ENCODE assay signal across 14 mouse cellular contexts in the genomic region with DNA sequence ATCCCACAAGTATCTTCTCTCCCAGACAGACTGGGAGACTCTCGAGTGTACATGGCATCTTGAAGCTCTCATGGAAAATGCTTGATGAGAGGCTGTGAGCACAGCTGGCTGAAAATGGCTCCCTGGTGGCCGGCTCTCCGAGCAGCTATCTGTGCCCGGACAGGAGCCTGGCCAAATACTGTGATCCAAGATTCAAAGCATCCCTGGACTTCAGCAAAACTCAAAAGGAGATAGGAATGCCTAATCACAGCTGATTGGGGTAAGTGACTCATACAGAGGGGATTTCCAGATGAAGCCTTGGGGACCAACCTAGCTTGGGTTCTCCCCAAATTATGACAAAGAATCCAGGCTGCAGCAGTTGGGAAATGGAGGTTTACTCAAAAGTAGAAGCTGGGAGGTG.
DNase-seq lines count a peak whose midpoint lies in the region; ATAC-seq lines count a peak whose summit lies in the region.
"Had no signal": no experiment of that assay in that cellular context is flagged by ENCODE, and none has a peak within 500 bp of the region (broad histone marks: within the 10 kb centered on the region; RNA-seq: fewer than 3 reads in every experiment).

No protein-coding gene starts in this region.

- no peaks in the 10 kb centered on the region for H3K9me3 ChIP-seq in midbrain, embryonic 13.5 days
- H3K9me3 ChIP-seq: embryonic facial prominence, embryonic 13.5 days; hindbrain, embryonic 12.5 days; limb, embryonic 15.5 days; megakaryocyte, embryonic 14.5 days had no signal

- peaks cover 56% of the 10 kb centered on the region for H3K36me3 ChIP-seq in midbrain, embryonic 13.5 days
- H3K36me3 ChIP-seq: limb, embryonic 15.5 days had no signal

- no peak overlapping the region for H3K4me2 ChIP-seq in midbrain, embryonic 13.5 days (replicated peaks)
- H3K4me2 ChIP-seq: embryonic facial prominence, embryonic 13.5 days; hindbrain, embryonic 12.5 days; limb, embryonic 15.5 days had no signal

- no peak overlapping the region for H3K4me3 ChIP-seq in midbrain, embryonic 13.5 days (replicated peaks)
- H3K4me3 ChIP-seq: embryonic facial prominence, embryonic 13.5 days; hindbrain, embryonic 12.5 days; limb, embryonic 15.5 days; megakaryocyte, embryonic 14.5 days had no signal

- H3K9ac ChIP-seq in midbrain, embryonic 13.5 days (replicated peaks) = no peak overlapping the region
- H3K9ac ChIP-seq: embryonic facial prominence, embryonic 13.5 days; hindbrain, embryonic 12.5 days; limb, embryonic 15.5 days had no signal

- peak; percentile 89 for DNase-seq in 3T3-L1 (ENCODE audit: low read depth, low spot score)
- DNase-seq in Muller cell, postnatal 12 days (ENCODE audit: inconsistent ontology term) = peak; percentile 94
- peak; percentile 70 for DNase-seq in gastrocnemius, postnatal 25 days
- DNase-seq in heart, postnatal 10 days = peak; percentile 77
- DNase-seq in kidney, adult 8-10 months = no peak
- DNase-seq in kidney, adult 18-20 months = no peak
- DNase-seq: cerebellum, adult 18-20 months had no signal

- H3K27me3 ChIP-seq in midbrain, embryonic 13.5 days = no peaks in the 10 kb centered on the region
- H3K27me3 ChIP-seq: CH12.LX; embryonic facial prominence, embryonic 13.5 days; hindbrain, embryonic 12.5 days; limb, embryonic 15.5 days had no signal

- WGBS in midbrain, embryonic 13.5 days = 77% methylated on average over 4 of the region's 4 CpGs

- no peak for ATAC-seq in midbrain, embryonic 13.5 days

- H3K27ac ChIP-seq in midbrain, embryonic 13.5 days = no peak overlapping the region
- H3K27ac ChIP-seq: embryonic facial prominence, embryonic 13.5 days; hindbrain, embryonic 12.5 days; kidney, postnatal 0 days; limb, embryonic 15.5 days had no signal

- intact Hi-C loops in heart, postnatal 10 days (cut with DNase I) = no loop called here

- H3K4me1 ChIP-seq in midbrain, embryonic 13.5 days (replicated peaks) = peaks cover 8% of the 10 kb centered on the region; the same call in 1 of the 2 replicates

Comparison
In these comparisons a context has a peak if more than half of its experiments do, and no peak if none do; other contexts are left out.
1. DNase-seq: peak in 3T3-L1 (single experiment), Muller cell, postnatal 12 days (single experiment), gastrocnemius, postnatal 25 days (single experiment) and heart, postnatal 10 days (2 of 2); none in kidney, adult 8-10 months (0 of 2) and kidney, adult 18-20 months (single experiment).